Mouse (Mus musculus): ENCODE data around the gene Fignl2. TPM values are rescaled to one million over a fixed set of nuclear protein-coding genes. Genes with fewer than 3 reads are reported as not detected.

Fignl2 gene
- polyA plus RNA-seq, 2 experiments = 0.15 to 3.7 TPM

DNA sequence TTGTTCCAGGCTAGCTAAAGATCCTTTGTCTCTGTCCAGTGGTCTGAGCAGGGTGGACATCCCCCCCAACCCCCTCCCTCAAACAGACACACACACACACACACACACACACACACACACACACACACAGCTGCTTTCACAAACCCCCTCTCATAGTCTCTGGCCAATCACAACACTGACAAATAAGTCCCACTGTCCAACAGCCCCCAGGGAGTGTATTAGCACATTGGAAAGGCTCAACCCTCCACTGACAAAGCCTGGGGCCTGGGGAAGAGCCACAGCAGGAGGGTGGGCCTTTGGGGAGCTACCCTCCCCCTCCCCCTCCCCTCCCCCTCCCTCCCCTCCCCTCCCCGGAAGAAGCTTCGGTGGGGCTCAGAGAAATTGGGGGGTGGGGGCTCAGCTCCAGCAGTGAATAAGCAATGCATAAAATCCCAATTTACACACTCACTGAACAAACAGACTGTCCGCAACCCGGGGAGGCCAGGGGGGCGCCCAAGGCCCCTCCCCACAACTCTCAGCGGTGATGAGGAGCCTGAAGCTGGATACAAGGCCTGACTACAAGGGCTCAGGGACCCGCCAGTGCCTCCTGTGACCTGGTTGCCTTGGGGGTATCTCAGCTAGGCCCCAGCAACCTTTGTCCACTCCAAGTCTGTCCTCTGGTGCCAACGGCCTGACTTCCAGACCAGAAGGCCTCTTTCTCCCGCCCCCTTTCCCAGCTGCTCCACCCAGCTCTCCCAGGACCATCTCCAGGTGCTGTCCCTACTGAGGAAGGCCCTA, 11.3 kb downstream of the Fignl2 start:
- no peak overlapping the region for H3K4me3 ChIP-seq (replicated peaks; ENCODE audit: low read length)
- no peak for DNase-seq (ENCODE audit: low spot score)
- H3K4me2 ChIP-seq (replicated peaks; ENCODE audit: low read depth, low read length, severe bottlenecking) = no peak overlapping the region
- H3K4me1 ChIP-seq (ENCODE audit: control insufficient read depth, insufficient read depth, low read length) = peaks cover 36% of the 10 kb centered on the region
- 28% methylated on average over 3 of the region's 9 CpGs for whole genome bisulfite sequencing
- ATAC-seq (ENCODE audit: low FRiP score, low read depth) = no peak
- H3K36me3 ChIP-seq (ENCODE audit: control insufficient read depth, insufficient read depth, low read length) = no peaks in the 10 kb centered on the region
- H3K27ac ChIP-seq (replicated peaks; ENCODE audit: low read depth, low read length) = no peak overlapping the region
- no peaks in the 10 kb centered on the region for H3K27me3 ChIP-seq (ENCODE audit: control insufficient read depth, insufficient read depth, low read length)
- no peaks in the 10 kb centered on the region for H3K9me3 ChIP-seq (ENCODE audit: control insufficient read depth, low read length)
- H3K9ac ChIP-seq (ENCODE audit: low read depth, low read length, severe bottlenecking) = no peak overlapping the region
- no peak for TF ChIP-seq POLR2A (IDR thresholded peaks at IDR 0.05; ENCODE audit: borderline replicate concordance, extremely low read depth, insufficient read depth, insufficient read length)

DNA sequence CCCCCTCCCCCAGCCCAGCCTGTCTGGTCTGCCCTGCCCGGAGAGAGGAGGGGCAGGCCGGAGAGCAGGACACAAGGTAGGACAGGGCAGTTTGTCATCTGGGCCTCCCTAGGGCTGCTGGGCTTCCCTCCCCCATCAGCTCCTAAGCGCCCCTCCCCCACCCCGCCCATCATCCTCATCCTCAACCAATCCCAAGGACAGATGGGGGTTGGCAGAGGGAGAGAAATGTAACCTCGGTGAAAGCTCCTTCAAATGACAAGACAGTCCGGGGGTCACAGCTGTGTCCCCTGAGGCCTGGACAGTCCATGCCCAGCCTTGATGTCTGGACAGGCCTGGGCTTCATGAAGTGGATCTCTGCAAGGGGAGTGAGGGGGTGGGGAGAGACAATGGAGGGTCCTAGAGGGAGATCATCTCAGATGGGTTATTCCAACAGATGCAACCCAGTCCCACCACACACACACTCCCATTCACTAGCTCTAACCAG, 12.0 kb downstream of the Fignl2 start:
- peaks cover 33% of the 10 kb centered on the region for H3K4me1 ChIP-seq (ENCODE audit: control insufficient read depth, insufficient read depth, low read length)
- 31% methylated on average over 6 of the region's 6 CpGs for WGBS
- H3K27me3 ChIP-seq (ENCODE audit: control insufficient read depth, insufficient read depth, low read length) = no peaks in the 10 kb centered on the region
- no peak overlapping the region for H3K27ac ChIP-seq (replicated peaks; ENCODE audit: low read depth, low read length)
- DNase-seq (ENCODE audit: low spot score) (no peak), ATAC-seq (ENCODE audit: low FRiP score, low read depth) (no peak)
- H3K4me3 ChIP-seq (replicated peaks; ENCODE audit: low read length) = no peak overlapping the region
- no peaks in the 10 kb centered on the region for H3K36me3 ChIP-seq (ENCODE audit: control insufficient read depth, insufficient read depth, low read length)
- no peaks in the 10 kb centered on the region for H3K9me3 ChIP-seq (ENCODE audit: control insufficient read depth, low read length)
- no peak overlapping the region for H3K4me2 ChIP-seq (replicated peaks; ENCODE audit: low read depth, low read length, severe bottlenecking)
- H3K9ac ChIP-seq (ENCODE audit: low read depth, low read length, severe bottlenecking) = no peak overlapping the region
- no peak for TF ChIP-seq POLR2A (IDR thresholded peaks at IDR 0.05; ENCODE audit: borderline replicate concordance, extremely low read depth, insufficient read depth, insufficient read length)

DNA sequence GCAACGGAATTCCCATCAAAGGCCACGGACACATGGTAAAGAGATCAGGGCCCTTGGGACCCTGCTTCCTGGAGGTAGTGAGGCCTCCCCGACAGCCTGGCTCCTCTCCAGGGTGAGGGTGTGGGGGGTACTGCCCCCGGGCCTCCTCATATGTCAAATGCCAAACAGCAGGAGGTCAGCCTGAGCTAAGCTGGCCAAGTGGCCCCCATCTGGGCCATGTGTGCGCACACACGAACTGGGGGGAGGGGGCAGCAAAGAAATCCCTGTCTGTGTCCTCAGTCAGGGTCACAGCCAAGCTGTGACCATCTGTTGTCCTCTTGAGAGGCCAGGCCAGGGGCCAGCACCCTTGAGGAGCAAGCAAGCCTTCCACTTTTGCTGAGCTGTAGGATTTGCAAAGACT, 13.3 kb downstream of the Fignl2 start:
- 28% methylated on average over 5 of the region's 6 CpGs for WGBS
- Histone ChIP-seq H3K4me3 (replicated peaks; ENCODE audit: low read length) (no peak overlapping the region), H3K36me3 (ENCODE audit: control insufficient read depth, insufficient read depth, low read length) (no peaks in the 10 kb centered on the region), H3K4me1 (ENCODE audit: control insufficient read depth, insufficient read depth, low read length) (peaks cover 21% of the 10 kb centered on the region), H3K9me3 (ENCODE audit: control insufficient read depth, low read length) (no peaks in the 10 kb centered on the region), H3K4me2 (replicated peaks; ENCODE audit: low read depth, low read length, severe bottlenecking) (no peak overlapping the region), H3K9ac (ENCODE audit: low read depth, low read length, severe bottlenecking) (no peak overlapping the region), H3K27me3 (ENCODE audit: control insufficient read depth, insufficient read depth, low read length) (no peaks in the 10 kb centered on the region), H3K27ac (replicated peaks; ENCODE audit: low read depth, low read length) (no peak overlapping the region)
- 0 out of 2 replicates have a peak, but pooled peaks have one; percentile 16 for ATAC-seq (ENCODE audit: low FRiP score, low read depth)
- no peak for DNase-seq (ENCODE audit: low spot score)
- TF ChIP-seq POLR2A (IDR thresholded peaks at IDR 0.05; ENCODE audit: borderline replicate concordance, extremely low read depth, insufficient read depth, insufficient read length) = no peak

DNA sequence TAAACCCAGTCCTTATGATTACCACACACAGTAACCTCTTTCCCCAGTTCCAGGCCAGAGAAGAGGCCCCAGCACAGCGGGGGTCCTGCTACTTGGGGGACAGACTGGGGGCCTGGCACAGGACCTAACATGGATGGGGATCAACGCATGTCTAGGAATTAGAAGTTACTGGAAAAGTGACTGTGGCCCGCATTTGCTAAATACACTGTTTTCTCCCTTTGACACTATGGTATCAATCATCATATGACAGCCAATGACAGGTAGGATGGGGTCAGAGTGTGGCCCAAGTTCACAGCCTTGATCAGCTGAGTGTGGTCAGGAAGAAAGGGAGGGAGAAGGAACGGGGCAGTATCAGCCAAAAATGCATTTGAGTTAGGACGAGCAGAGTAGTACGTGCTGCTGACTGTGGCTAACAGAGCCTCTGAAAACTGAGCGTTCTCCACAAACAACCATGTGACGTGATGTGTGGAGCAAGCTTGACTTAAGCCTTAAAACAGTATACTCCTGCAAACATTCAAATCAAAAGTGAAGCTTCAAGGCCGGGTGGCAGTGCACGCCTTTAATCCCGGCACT, 18.0 kb downstream of the Fignl2 start:
- DNase-seq (ENCODE audit: low spot score) (no peak), ATAC-seq (ENCODE audit: low FRiP score, low read depth) (no peak)
- Histone ChIP-seq H3K4me3 (replicated peaks; ENCODE audit: low read length) (no peak overlapping the region), H3K27ac (replicated peaks; ENCODE audit: low read depth, low read length) (no peak overlapping the region), H3K36me3 (ENCODE audit: control insufficient read depth, insufficient read depth, low read length) (no peaks in the 10 kb centered on the region), H3K9ac (ENCODE audit: low read depth, low read length, severe bottlenecking) (no peak overlapping the region), H3K4me2 (replicated peaks; ENCODE audit: low read depth, low read length, severe bottlenecking) (no peak overlapping the region), H3K4me1 (ENCODE audit: control insufficient read depth, insufficient read depth, low read length) (peaks cover 9% of the 10 kb centered on the region; the same call in 1 of the 2 replicates), H3K9me3 (ENCODE audit: control insufficient read depth, low read length) (no peaks in the 10 kb centered on the region), H3K27me3 (ENCODE audit: control insufficient read depth, insufficient read depth, low read length) (peaks cover 5% of the 10 kb centered on the region; the same call in 1 of the 2 replicates)
- WGBS = 75% methylated on average over 11 of the region's 11 CpGs
- TF ChIP-seq POLR2A (IDR thresholded peaks at IDR 0.05; ENCODE audit: borderline replicate concordance, extremely low read depth, insufficient read depth, insufficient read length) = no peak

DNA sequence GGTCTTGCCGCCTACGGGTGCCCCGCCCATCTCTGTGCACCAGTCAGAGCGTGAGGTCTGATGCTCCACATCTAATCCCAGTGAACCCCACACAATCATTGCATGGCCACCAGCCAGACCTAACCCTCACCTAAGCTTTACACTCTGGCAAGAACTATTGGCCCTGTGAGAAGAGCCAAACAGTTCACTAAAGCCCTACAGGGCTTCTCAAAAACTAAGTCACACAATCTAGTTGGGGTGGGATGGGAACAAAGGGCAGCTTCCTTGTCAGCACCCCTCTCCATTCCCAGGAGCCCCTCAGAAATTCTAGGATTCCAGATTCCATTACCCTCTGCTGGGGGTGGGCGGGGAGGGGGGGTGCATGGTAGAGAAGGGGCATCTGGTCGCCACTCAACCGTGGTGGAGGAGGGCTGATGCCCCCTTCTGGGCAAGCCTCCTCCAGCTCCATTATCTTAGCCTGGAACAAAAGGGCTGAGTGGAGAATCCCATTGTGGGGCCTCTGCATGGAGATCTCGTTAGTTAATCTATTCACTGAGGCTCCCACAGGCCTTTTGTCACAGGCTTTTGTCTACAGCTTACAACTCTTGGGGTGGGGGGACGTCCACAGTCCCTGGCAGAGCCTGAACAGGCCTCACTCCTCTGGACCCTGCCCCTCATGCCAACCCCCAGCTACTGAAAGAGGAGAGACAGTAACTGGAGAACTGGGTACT, 18.6 kb downstream of the Fignl2 start:
- no peak for DNase-seq (ENCODE audit: low spot score)
- ATAC-seq (ENCODE audit: low FRiP score, low read depth) = no peak

More for the DNA sequence above, 18.6 kb downstream of the Fignl2 start:
- Histone ChIP-seq H3K4me1 (ENCODE audit: control insufficient read depth, insufficient read depth, low read length) (peaks cover 4% of the 10 kb centered on the region; the same call in 1 of the 2 replicates), H3K27me3 (ENCODE audit: control insufficient read depth, insufficient read depth, low read length) (peaks cover 11% of the 10 kb centered on the region), H3K4me2 (replicated peaks; ENCODE audit: low read depth, low read length, severe bottlenecking) (no peak overlapping the region), H3K4me3 (replicated peaks; ENCODE audit: low read length) (no peak overlapping the region), H3K9ac (ENCODE audit: low read depth, low read length, severe bottlenecking) (no peak overlapping the region), H3K36me3 (ENCODE audit: control insufficient read depth, insufficient read depth, low read length) (no peaks in the 10 kb centered on the region), H3K27ac (replicated peaks; ENCODE audit: low read depth, low read length) (no peak overlapping the region), H3K9me3 (ENCODE audit: control insufficient read depth, low read length) (no peaks in the 10 kb centered on the region)
- TF ChIP-seq POLR2A (IDR thresholded peaks at IDR 0.05; ENCODE audit: borderline replicate concordance, extremely low read depth, insufficient read depth, insufficient read length) = no peak
- 63% methylated on average over 9 of the region's 9 CpGs for WGBS
